Mouse (Mus musculus) left cerebral cortex, postnatal 25 days (tissue): ENCODE data around the gene Mrpl55. TPM values are rescaled to one million over a fixed set of nuclear protein-coding genes. Genes with fewer than 3 reads are reported as not detected.

Source experiments
- DNase-seq, 2 experiments: peaks; one replicate each; pipeline ENCODE4 v3.0.0; 2022; ENCODE audit warnings: low spot score in 2 of 2, mixed read lengths in 1 of 2
- intact Hi-C: fragments of 180-260 bp; cut with DNase I; formaldehyde crosslinking; loops from one replicate; pipeline ENCODE4 v1.15.1; 2025
- total RNA-seq, 2 experiments: library from RNA; stranded (reverse); gene quantifications; 2 replicates each; pipeline ENCODE4 v1.2.3; 2021

The Mrpl55 gene
- total RNA-seq, 2 experiments from 2014 or later, result 35.4 to 38.6 TPM

DNA sequence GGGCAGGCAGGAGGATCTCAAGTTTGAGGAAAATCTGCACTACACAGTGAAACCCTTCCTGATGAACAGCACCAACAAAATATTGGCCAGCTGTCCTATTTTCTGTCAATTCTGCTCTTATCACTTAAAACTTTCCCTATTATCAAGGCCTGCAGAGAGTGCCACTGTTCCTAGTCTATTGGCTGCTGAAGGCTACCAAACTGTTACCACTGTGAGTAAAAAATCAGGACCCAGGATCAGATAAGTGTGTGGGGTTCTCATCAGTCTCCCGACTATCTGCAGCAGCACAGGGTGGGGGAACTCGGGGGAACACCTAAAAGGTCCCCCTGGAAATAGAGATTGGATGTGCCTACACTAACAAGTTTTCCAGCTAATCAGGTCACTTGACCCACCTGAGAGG lies 22.9 kb downstream of the Mrpl55 start:
- intact Hi-C loops, result loop anchor here (5.0 kb wide), 1 partner anchor 267 kb away; no protein-coding TSS in a partner anchor
- DNase-seq, result no peak

DNA sequence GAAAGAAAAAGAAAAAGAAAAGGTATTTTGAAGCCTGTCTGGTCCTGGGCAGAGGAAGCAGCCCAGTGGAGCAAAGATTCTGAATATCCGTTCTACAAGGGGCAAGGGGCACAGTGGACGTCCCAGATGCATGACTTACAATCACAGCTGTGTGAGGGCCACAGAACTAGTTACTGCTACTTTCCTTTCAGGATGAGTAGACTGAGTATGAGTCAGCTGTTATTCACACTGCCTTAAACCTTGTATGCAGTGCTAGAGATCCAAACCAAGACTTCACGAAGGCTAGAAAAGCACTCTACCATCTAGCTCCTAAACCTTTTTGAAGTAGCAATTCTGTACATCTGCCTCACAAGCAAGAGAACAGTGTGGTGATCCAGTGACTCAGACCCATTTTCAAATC lies 24.0 kb downstream of the Mrpl55 start:
- intact Hi-C loops, result loop anchor here (5.0 kb wide), 1 partner anchor 266 kb away; no protein-coding TSS in a partner anchor
- no peak for DNase-seq

DNA sequence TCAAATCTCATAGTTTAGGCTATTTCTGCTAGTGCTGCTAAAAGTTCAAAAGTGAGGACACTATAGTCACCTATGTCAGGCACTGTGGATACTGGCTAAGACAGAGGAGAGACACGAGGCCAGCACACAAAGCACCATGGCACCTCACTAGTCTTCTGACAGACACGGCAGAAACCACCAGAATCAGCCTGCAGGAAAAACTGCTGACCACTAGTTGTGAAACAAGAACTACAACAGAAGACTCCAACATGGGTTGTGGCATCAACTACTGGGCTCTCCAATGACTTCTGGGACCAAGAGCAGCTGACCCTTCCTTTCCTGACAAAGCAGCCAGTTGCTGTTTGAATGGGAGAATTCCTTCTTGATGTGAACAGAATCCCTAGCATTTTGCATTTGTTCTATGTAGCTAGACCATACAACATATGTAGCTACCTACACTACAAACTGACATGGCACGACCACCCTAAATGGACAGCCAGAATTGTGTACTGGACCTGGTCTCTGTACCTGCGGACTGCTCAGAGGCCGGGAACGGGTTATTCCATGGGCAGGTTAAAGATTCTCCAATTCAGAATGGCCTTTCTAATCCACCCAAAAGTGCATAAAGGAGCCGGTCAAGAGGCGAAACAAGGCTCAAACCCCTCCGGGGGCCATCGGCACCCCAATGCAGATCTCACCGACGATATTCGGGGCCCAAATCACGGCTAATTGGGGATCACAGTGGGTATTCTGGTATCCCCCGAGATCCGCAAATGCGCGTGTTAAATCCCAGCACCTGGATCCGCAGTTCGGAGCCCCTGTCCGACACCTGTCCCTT lies 24.7 kb downstream of the Mrpl55 start:
- no peak for DNase-seq

DNA sequence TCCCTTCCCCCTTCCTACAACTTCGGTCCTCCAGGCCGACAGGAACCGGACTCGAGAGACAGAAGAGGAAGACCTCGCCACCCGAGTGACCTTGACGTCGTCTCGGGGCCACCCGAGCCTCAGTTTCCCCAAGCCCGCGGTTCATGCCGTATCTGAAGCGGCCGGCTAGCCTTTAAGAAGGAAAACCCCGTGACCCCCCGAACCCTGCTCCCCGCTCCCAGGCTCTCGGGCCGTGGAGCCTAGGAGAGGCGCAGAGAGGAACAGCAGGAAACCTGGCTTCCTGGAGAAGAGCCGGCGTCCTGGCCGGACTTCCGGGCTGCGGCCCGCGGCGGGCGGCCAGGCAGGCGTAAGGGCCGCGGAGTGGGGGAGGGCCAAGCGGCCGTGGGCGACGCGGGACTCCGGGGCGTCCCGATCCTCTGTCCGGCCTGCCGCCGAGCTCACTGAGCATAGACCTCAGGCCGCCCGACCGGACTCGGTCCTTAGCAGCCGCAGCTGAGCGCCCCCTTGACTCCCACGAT lies 25.4 kb downstream of the Mrpl55 start:
- intact Hi-C loops, result loop anchor here (2.0 to 5.0 kb wide), 2 partner anchors 71 to 265 kb away; no protein-coding TSS in a partner anchor
- no peak for DNase-seq

More for the DNA sequence above, 24.7 kb downstream of the Mrpl55 start:
- intact Hi-C loops, result loop anchor here (5.0 kb wide), 1 partner anchor 265 kb away; no protein-coding TSS in a partner anchor

DNA sequence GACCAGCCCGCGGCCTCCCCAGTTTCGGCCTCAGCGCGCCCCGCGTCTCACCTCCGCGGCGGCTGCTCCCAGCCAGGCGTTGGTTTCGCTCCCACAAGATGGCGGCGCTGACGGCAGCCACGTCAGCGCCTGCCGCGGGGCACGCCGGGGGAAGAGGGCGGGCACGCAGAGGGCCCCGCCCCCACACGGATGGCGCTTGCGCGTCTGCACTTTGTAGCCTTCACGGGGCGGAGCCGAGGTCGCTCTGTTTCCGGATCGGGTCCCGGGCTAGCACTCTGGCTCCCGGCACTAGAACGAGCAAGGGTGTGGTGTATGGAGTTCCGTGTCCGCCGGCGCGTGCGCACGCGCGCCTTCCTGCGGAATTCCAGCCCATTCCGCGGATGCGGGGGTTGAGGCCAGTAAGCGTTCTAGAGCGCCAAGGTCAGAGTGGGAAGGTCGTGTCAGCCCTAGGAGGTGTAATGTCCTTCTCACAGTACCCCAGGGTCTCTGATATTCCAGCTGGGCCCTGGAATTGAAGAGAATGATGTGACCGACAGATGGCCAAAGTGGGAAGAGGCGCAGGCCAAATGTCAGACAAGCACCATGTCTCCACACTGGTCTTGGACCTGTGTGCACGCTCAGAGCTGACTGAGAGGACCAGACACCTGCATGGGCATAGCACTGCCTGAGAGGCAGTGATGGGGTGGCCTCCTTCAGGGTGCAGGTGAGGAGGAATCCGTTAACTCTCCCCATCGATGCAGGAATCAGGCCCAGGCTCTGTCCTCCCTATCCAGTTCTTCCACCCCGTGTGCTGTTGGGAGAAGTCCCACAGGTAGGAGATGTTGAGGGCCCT lies 26.1 kb downstream of the Mrpl55 start, which contains the start of gene Arf1:
Arf1 (minus strand) TSS at position 149 of the 832 bp plus-strand sequence.
- DNase-seq, result peak; percentile 97 to 98
- intact Hi-C loops, result loop anchor here (2.0 to 5.0 kb wide), 2 partner anchors 70 to 264 kb away; no protein-coding TSS in a partner anchor

DNA sequence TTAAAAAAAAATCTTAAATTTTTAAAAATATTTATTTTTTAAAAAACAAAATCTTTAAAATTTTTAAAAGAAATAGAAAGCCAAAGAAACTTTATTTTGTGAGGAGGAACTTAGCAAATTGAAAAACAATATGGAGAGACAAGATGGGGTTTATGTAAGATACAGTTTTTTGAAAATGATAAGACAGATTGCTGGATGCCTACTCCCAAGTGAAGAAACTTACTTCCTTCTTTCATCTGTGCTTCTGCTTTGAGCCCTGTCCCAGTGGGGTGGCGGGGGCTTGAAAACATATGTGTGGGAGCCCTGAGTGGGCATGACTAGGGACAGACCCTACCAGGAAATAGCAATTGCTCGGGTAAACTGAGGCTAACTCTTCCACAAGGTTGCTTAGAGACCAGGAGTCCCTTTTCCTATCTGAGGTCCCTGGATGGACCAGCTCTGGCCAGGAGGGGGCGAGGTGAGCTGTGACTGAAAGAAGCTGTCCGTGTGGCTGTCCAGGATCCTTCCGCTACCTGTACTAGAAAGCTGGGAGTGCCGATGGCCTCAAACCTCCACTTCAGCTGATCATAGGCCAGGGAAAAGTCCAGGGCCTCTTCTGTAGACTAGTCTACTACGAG lies 28.0 kb downstream of the Mrpl55 start:
- DNase-seq, result peak; percentile 51 to 65
- intact Hi-C loops, result no loop called here

DNA sequence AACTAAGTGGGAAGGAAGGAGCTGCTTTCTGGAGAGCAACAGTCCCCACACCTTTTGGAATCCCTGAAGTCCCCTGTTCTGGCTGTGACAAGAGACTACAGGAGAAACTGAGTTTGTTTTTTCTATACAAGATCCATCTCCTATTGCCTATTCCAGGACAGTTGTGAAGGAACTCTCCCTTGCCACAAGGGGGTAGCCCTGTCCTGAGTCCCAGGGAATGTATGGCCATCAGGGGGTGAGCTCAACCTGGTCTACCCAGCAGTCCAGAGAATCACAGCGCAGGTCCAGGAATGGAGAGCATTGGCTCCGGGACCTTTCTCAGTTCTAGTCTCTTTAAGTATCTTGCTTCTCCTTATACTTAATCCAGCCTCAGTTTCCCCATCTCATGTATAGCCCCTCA lies 30.5 kb downstream of the Mrpl55 start:
- intact Hi-C loops, result no loop called here
- no peak for DNase-seq

DNA sequence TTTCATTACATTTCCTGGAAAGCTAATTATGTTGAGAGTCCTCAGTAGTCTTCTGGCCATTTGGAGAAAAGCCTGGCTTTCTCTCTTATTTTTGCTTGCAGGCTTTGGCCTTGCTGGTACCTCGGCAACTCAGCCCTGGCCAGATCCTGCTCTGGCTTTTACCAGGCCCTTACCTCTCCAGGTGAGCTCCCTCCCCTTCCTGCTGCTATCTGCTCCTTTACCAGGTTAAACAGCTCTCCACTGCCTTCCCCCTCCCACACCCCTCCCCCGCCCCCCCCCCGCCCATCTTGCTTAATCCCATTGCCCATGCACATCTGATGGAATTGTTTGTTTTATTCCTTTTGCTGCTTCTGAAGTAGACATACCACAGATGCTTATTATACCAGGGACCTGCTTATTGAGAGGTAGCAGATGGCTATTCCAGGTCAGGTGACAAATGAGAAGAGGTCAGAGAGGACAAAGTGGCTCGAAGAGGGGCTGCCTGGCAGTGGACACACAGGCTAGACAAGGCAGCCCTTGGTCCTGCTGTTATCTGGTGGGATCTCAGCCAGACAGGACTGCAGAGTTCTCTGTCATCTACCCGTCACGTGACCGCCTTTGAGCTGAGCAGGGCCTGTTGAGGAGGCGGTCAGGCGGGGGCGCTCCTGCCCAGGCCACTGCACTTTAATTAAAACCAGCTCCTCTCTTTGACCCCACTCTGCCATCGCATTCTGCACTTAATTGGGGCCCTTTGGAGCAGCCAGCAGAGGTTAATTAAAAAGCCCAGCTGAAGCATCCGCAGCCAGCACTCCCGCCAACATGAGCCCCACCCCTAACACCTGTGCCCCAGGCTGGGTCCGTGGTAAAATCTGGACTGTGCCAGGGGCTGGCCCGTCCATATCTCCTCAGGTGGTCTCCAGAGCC lies 36.5 kb downstream of the Mrpl55 start:
- DNase-seq, result peak; percentile 46 to 57
- intact Hi-C loops, result loop anchor here (2.0 kb wide), 1 partner anchor 54 kb away; no protein-coding TSS in a partner anchor

DNA sequence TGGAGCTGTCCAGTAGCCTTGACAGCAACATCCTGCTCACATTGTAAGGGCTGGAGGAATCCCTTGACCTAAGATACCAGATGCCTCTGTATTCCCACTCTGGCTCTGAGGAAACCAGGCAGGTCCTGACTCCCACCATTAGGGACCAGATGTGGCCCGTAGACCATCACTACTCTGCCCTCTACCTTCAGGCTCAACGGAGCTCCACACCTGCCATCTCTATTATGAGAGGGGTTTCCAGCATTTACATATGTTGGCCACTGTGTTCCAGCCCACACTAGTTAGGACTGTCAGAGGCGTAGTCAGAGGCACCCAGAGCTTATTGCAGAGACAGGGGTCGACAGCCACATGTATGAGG lies 37.1 kb downstream of the Mrpl55 start:
- intact Hi-C loops, result loop anchor here (2.0 kb wide), 1 partner anchor 53 kb away; no protein-coding TSS in a partner anchor
- DNase-seq, result no peak

DNA sequence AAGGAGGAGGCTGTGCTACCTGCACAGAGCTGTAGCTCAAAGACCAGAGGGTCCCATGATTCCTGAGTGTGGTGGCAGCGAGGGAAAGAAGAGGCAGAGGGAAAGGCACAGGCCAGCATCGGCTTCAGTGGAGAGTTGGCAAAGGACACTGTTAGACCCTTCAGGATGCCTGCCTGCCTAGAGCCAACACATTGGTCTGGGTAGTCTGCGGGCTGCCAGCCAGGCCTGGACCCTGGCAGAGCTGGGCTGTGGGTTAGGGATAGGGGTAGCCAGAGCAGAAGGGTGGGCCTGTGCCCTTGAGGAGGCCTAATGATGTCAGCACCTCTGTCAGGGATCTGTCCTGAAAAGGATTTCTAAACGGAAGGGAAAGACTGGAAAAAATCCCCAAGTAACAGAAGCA lies 37.5 kb downstream of the Mrpl55 start:
- no peak for DNase-seq
- intact Hi-C loops, result loop anchor here (2.0 kb wide), 1 partner anchor 53 kb away; no protein-coding TSS in a partner anchor

DNA sequence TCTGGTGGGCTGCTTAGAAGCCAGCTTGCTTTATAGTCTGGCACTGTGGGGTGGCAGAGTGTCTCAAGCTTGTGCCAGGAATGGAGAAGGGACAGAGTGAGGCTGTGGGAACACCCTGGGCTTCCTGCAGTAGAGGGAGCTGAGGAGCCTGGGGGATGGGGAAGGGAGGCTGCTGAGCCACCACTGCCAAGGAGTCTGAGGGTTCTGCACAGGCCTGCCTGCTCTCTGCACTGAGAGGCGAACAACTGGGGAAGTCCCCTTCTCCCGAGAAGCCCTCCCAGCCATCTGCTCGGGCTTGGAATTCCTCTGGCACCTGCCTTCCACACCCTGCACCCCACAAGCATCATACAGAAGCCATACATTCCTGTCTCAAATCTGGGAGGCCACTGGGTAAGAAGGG lies 39.6 kb downstream of the Mrpl55 start:
- no peak for DNase-seq
- intact Hi-C loops, result no loop called here

DNA sequence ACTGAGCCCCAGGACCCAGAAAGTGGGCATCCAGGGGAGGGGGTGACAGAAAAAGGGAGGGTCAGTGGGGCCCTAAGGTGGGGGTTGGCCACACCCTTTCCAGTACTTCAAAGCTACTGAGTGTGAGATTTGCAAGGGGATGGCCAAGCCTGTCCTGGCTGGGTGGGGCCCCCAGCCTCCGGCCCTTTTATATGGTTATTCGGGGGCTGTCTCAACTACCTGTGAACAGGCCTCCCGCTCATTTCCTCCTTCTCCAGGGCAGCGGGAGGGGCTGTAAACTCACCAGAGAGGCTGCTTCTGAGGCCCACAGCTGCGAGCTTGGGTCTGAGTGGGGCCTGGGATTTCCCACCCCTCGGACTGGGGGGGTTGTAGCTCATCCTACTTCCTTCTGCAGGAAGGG lies 41.6 kb downstream of the Mrpl55 start:
- intact Hi-C loops, result no loop called here

DNA sequence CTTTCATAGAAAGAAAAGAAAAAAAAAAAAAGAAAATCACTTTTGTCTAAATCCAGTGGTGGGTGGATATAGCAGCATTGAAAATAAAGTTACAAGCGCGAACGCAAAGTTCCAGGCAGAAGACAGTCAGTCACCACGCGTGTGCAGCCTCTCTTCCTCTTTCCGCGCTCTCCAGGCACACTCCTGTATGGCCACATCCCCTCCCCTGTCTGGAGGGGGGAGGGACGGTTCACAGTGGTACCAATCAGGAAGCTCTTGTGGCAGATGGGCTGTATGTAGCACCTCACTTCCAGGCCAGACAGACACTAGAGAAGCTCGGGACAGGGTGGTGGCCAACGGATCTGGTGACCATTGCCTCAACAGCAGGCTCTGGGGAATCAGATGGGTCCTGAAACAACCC lies 45.8 kb downstream of the Mrpl55 start:
- intact Hi-C loops, result no loop called here
- DNase-seq, result no peak

More for the DNA sequence above, 41.6 kb downstream of the Mrpl55 start:
- no peak for DNase-seq

Other genes with a start within 250 kb of the Mrpl55 start
- gene Hist3h2a, start 247.8 kb upstream of the Mrpl55 start, total RNA-seq, result 10 to 100 TPM; 62.2 to 64.8 TPM
- 1 to 10 TPM; 5.4 TPM for gene Trim17, start 247.8 kb upstream of the Mrpl55 start, total RNA-seq
- 10 to 100 TPM; 21.5 to 23.7 TPM for gene Trim11, start 224.4 kb upstream of the Mrpl55 start, total RNA-seq
- gene Obscn, start 66.1 kb upstream of the Mrpl55 start, total RNA-seq, result 1 to 10 TPM; 1.2 to 1.5 TPM
- gene Iba57, start 38.7 kb upstream of the Mrpl55 start, total RNA-seq, result 1 to 10 TPM; 7.1 to 8.8 TPM
- gene Gjc2, start 19.3 kb upstream of the Mrpl55 start, total RNA-seq, result 10 to 100 TPM in 1 of 2 experiments, 1 to 10 TPM in 1; 9.8 to 12.2 TPM
- gene Guk1, start 10.3 kb upstream of the Mrpl55 start, total RNA-seq, result 100 to 1,000 TPM; 124 to 134 TPM
- gene 2310033P09Rik, start 5.8 kb downstream of the Mrpl55 start, total RNA-seq, result 10 to 100 TPM; 20.6 to 21.3 TPM
- 100 to 1,000 TPM; 414 to 438 TPM for gene Arf1, start 25.8 kb downstream of the Mrpl55 start, total RNA-seq
- not detected for gene Wnt3a, start 88.3 kb downstream of the Mrpl55 start, total RNA-seq
- 10 to 100 TPM; 17.0 to 18.7 TPM for gene Wnt9a, start 104.4 kb downstream of the Mrpl55 start, total RNA-seq
- not detected for gene Prss38, start 173.2 kb downstream of the Mrpl55 start, total RNA-seq
- 10 to 100 TPM; 28.4 to 28.9 TPM for gene Jmjd4, start 247.6 kb downstream of the Mrpl55 start, total RNA-seq
- 100 to 1,000 TPM; 384 to 420 TPM for gene Snap47, start 248.7 kb downstream of the Mrpl55 start, total RNA-seq